Mouse (Mus musculus): Measurements from ENCODE around the gene Trpc1. TPM values are rescaled to one million over a fixed set of nuclear protein-coding genes. Genes with fewer than 3 reads are reported as not detected.

Gene Trpc1
- polyA plus RNA-seq, 1 experiment from 2014 or later: 3.6 TPM

DNA sequence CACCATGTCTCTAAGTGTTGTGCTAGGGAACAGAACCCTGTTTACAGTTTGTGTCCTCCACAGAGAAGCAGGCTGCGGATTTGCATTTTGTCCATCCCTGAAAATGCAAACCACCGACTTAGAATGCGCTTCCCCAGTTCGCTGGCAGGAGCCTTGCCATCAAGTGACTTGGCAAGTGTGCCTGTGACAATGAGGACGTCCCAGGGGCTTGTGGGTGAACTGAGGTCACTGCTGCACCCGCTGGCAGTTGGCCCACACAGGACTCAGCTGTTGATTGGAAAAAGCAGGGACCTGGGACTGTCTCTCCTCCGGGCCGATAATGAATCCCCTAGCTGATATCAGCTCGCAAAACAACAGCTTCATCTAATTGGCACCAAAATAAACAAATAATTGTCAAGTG is 82.3 kb downstream of the Trpc1 start:
- no peak overlapping the region for H3K4me2 ChIP-seq
- WGBS: 20% methylated on average over 9 of the region's 9 CpGs

DNA sequence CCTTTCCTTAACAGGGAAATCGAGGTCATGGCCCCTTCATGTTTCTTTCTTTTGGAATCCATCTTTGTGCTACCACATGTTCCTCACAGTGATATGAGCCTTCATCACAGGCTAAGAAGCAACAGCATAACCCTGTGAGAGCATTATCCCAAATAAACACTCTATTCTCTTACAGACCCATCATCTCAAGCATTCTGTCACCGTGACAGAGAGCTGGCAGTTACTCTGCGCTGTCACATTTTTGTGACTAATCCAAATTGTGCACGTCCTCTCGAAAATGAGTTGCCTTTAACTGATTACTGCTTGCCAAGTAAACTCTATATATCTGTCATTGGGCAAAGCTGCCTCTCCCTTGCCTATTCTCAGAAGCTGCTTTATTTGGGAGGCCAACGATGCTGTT is 84.3 kb downstream of the Trpc1 start:
- Histone ChIP-seq H3K9ac (no peak overlapping the region), H3K27me3 (no peaks in the 10 kb centered on the region), H3K4me3 (no peak overlapping the region), H3K4me1 (peaks cover 29% of the 10 kb centered on the region), H3K36me3 (ENCODE audit: poor library complexity, severe bottlenecking) (no peaks in the 10 kb centered on the region), H3K4me2 (no peak overlapping the region), H3K27ac (no peak overlapping the region), H3K9me3 (replicated peaks) (no peaks in the 10 kb centered on the region)
- no peak for ATAC-seq
- WGBS: 88% methylated on average over 6 of the region's 6 CpGs

More for the DNA sequence above, 82.3 kb downstream of the Trpc1 start:
- Histone ChIP-seq H3K9me3 (replicated peaks) (no peaks in the 10 kb centered on the region), H3K27ac (no peak overlapping the region), H3K36me3 (ENCODE audit: poor library complexity, severe bottlenecking) (no peaks in the 10 kb centered on the region), H3K4me1 (peaks cover 29% of the 10 kb centered on the region), H3K27me3 (no peaks in the 10 kb centered on the region), H3K9ac (no peak overlapping the region), H3K4me3 (no peak overlapping the region)
- ATAC-seq: peak; percentile 44; the same call in 1 of the 2 replicates

DNA sequence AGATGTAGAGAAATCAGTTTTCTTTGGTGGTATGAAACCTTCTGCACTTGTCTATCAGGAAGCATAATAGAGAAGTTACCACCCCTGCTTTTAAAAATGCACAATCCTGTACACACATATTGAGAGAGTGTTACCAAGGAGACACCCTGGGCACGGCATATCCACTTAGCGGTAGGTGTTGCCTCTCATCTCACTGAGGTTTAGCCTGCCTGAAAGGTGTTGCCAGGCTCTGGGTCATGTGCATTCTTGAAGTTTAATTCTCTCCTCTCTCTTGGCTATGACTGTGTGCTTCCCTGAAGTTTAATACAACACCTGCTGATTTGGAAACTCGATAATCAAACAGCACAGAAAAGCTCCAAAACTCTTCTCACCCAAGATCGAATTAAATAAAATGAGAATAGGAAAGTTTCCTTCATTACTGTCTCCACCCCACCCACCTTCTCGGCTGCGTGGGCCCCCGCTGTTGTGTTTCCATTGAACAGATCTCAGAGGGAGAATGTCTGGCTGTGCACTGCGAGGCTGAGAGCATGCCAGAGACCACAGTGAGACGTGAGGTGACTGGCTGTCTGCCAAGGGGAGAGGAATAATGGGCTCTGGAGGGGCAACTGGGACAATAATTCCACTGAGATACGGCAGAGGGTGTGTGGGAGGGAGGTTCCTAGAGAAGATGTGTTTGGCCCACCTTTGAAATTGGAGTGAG is 85.7 kb downstream of the Trpc1 start:
- no peak overlapping the region for H3K4me3 ChIP-seq
- no peaks in the 10 kb centered on the region for H3K27me3 ChIP-seq
- H3K36me3 ChIP-seq (ENCODE audit: poor library complexity, severe bottlenecking): no peaks in the 10 kb centered on the region
- 0 out of 2 replicates have a peak overlapping the region, but pooled peaks have one; percentile 17 for H3K4me2 ChIP-seq
- no peak overlapping the region for H3K27ac ChIP-seq
- no peak overlapping the region for H3K9ac ChIP-seq
- H3K9me3 ChIP-seq (replicated peaks): no peaks in the 10 kb centered on the region
- 22% methylated on average over 10 of the region's 10 CpGs for WGBS
- peak; percentile 75 for ATAC-seq
- peaks cover 29% of the 10 kb centered on the region for H3K4me1 ChIP-seq

DNA sequence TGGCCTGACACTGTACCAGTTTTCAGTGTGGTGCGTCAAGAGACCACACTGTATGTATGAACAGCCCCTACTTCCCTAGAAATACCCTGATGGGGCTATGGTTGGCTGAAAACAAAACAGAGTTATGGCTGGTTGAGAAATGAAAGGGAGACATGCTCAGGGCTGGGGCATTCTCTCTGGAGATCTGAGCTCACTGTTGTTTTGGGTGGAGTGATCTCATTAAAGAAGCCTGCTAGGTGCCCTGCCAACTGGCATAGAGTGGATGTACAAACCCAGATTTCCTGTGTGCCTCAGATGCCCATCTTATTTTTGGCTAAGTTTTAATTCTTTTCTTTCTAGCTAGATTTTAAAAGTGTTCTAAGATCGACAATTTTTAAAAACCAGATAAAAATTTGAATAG is 92.2 kb downstream of the Trpc1 start:
- H3K4me1 ChIP-seq: no peaks in the 10 kb centered on the region
- 89% methylated on average over 2 of the region's 2 CpGs for WGBS
- H3K4me2 ChIP-seq: no peak overlapping the region
- H3K9me3 ChIP-seq (replicated peaks): no peaks in the 10 kb centered on the region
- ATAC-seq: no peak
- H3K36me3 ChIP-seq (ENCODE audit: poor library complexity, severe bottlenecking): no peaks in the 10 kb centered on the region
- H3K27me3 ChIP-seq: no peaks in the 10 kb centered on the region
- no peak overlapping the region for H3K27ac ChIP-seq
- no peak overlapping the region for H3K4me3 ChIP-seq
- H3K9ac ChIP-seq: no peak overlapping the region

Other genes starting within 250 kb of the Trpc1 start
- gene U2surp, start 238.4 kb downstream of the Trpc1 start, polyA plus RNA-seq (2015; fragmentation: Nextera tagmentation; extraction: Ambion mirVana): 165 and 200 TPM in 2 replicates
- gene Paqr9, start 190.7 kb downstream of the Trpc1 start, polyA plus RNA-seq (2015; fragmentation: Nextera tagmentation; extraction: Ambion mirVana): 0.81 and 1.1 TPM in 2 replicates
- gene Pcolce2, start 112.8 kb downstream of the Trpc1 start, polyA plus RNA-seq (2015; fragmentation: Nextera tagmentation; extraction: Ambion mirVana): 1.4 and 2.8 TPM in 2 replicates
- 3.2 and 3.4 TPM in 2 replicates for gene Pls1, start 94.9 kb upstream of the Trpc1 start, polyA plus RNA-seq (2015; fragmentation: Nextera tagmentation; extraction: Ambion mirVana)
- 17.4 and 20.4 TPM in 2 replicates for gene Atr, start 107.2 kb upstream of the Trpc1 start, polyA plus RNA-seq (2015; fragmentation: Nextera tagmentation; extraction: Ambion mirVana)
- gene Xrn1, start 204.4 kb upstream of the Trpc1 start, polyA plus RNA-seq (2015; fragmentation: Nextera tagmentation; extraction: Ambion mirVana): 20.5 and 20.9 TPM in 2 replicates